Comparison of ENCODE assay signal across 22 mouse cellular contexts in the genomic region with DNA sequence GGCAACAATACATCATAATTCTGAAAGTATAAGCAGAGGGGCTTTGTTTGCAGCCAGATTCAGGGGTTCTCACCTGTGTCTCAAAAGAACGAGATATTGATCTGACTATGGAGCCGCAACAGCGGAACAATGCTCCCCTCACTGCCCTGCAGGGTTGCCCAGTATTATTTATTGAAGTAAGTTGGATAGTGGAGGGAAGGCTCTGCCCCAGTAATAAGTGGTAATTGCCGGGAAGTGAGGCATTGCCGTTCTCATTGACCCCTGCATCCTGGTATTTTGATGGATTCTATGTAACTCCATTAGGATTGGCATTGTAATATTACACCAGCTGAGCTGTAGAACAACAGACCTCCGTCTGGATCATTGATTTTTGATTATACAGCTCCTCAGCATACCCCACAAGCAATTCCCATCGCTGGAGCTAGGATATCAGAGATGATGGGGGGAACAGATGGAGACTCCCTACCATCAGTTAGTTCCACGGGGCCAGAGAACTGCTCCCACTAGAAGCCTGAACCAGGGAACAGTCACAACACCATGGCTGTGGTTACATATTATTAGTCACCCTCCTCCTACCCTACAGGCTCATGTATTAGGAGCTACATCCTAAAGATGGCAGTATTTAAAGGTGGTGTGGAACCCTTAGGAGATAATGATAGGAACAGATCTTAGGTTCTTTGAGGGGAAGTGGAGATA.
"Had no signal": no experiment of that assay in that cellular context is flagged by ENCODE, and none has a peak within 500 bp of the region (broad histone marks: within the 10 kb centered on the region; RNA-seq: fewer than 3 reads in every experiment).

No protein-coding gene starts in this region.

- H3K4me2 ChIP-seq: lung, embryonic 15.5 days; midbrain, embryonic 12.5 days; neural tube, embryonic 13.5 days; neural tube, embryonic 15.5 days had no signal

- DNase-seq: liver, postnatal 0 days; lung, adult 2 months; lung, postnatal 14 days; lung, postnatal 36 days; midbrain, embryonic 14.5 days; right cerebral cortex, adult 18-20 months; right cerebral cortex, postnatal 25 days; right cerebral cortex, postnatal 4 days; spleen, adult 18-20 months; thymus, adult 18-20 months; thymus, postnatal 14 days; thymus, postnatal 36 days had no signal

- H3K36me3 ChIP-seq: lung, embryonic 15.5 days; midbrain, embryonic 10.5 days; midbrain, embryonic 12.5 days; neural tube, embryonic 13.5 days; neural tube, embryonic 15.5 days had no signal

- H3K4me1 ChIP-seq: lung, embryonic 15.5 days; megakaryocyte, embryonic 14.5 days; midbrain, embryonic 10.5 days; midbrain, embryonic 12.5 days; neural tube, embryonic 15.5 days had no signal

- H3K9me3 ChIP-seq: lung, embryonic 15.5 days; midbrain, embryonic 10.5 days; midbrain, embryonic 12.5 days; neural tube, embryonic 13.5 days had no signal

- H3K4me3 ChIP-seq: lung, embryonic 15.5 days; megakaryocyte, embryonic 14.5 days; midbrain, embryonic 10.5 days; midbrain, embryonic 12.5 days; myocyte; neural tube, embryonic 13.5 days; neural tube, embryonic 15.5 days had no signal

- ATAC-seq: liver, postnatal 0 days; lung, postnatal 0 days; midbrain, embryonic 16.5 days had no signal

- H3K9ac ChIP-seq: liver, postnatal 0 days; lung, embryonic 15.5 days; midbrain, embryonic 12.5 days; neural tube, embryonic 13.5 days; neural tube, embryonic 15.5 days had no signal

- H3K27ac ChIP-seq: lung, embryonic 15.5 days; macrophage; midbrain, embryonic 10.5 days; midbrain, embryonic 12.5 days; neural tube, embryonic 13.5 days; neural tube, embryonic 15.5 days had no signal

- H3K27me3 ChIP-seq: lung, embryonic 15.5 days; megakaryocyte, embryonic 14.5 days; midbrain, embryonic 12.5 days had no signal
